Mouse (Mus musculus) midbrain, embryonic 11.5 days (tissue): Measurements from ENCODE around the gene Nrn1. TPM values are rescaled to one million over a fixed set of nuclear protein-coding genes. Genes with fewer than 3 reads are reported as not detected.

Experiments used
- ATAC-seq: fragments of 200-750 bp; cut with Nextera tagmentation; 2 replicates; pipeline ENCODE4 v1.8.0; 2017; ENCODE audit warnings: moderate TSS enrichment, moderate library complexity; ENCODE audit not compliant: low FRiP score
- DNase-seq: peaks from one replicate; pipeline ENCODE4 v3.0.0; 2015; ENCODE audit warnings: low spot score; ENCODE audit errors: missing footprints
- H3K27ac ChIP-seq: fragments of 300-500 bp; sonication (generic); 2 replicates; pipeline ENCODE4 v1.5.1; 2014; ENCODE audit warnings: low read depth, low read length
- H3K27me3 ChIP-seq: fragments of 300-500 bp; sonication (generic); 2 replicates; pipeline ENCODE4 v1.6.1; 2014; ENCODE audit warnings: mild to moderate bottlenecking, low read length, moderate library complexity, mixed read lengths; ENCODE audit not compliant: control insufficient read depth, insufficient read depth
- H3K36me3 ChIP-seq: fragments of 300-500 bp; sonication (generic); 2 replicates; pipeline ENCODE4 v1.6.1; 2014; ENCODE audit warnings: mild to moderate bottlenecking, low read length, moderate library complexity, mixed read lengths; ENCODE audit not compliant: control insufficient read depth, insufficient read depth
- H3K4me1 ChIP-seq: fragments of 300-500 bp; sonication (generic); 2 replicates; pipeline ENCODE4 v1.6.1; 2014; ENCODE audit warnings: low read length; ENCODE audit not compliant: control insufficient read depth, insufficient read depth
- H3K4me2 ChIP-seq: fragments of 300-500 bp; sonication (generic); 2 replicates; pipeline ENCODE4 v1.6.1; 2014; ENCODE audit warnings: mild to moderate bottlenecking, moderate library complexity
- H3K4me3 ChIP-seq: fragments of 300-500 bp; sonication (generic); 2 replicates; pipeline ENCODE4 v1.5.1; 2014; ENCODE audit warnings: low read depth, low read length
- H3K9ac ChIP-seq: fragments of 300-500 bp; sonication (generic); 2 replicates; pipeline ENCODE4 v1.6.1; 2014; ENCODE audit warnings: low read length
- H3K9me3 ChIP-seq: fragments of 300-500 bp; sonication (generic); 2 replicates; pipeline ENCODE4 v1.6.1; 2016; ENCODE audit warnings: low read length; ENCODE audit not compliant: control insufficient read depth
- WGBS: fragments of 180-500 bp; shearing (Covaris S2); extraction: QIAGEN DNeasy Blood & Tissue Kit; methylation state at CpG from one replicate; pipeline ENCODE4 v1.1.7; 2014; 5-methylcytosine and 5-hydroxymethylcytosine counted together
- polyA plus RNA-seq: library from polyadenylated mRNA; unstranded; fragments of >200 nt; fragmentation: Nextera tagmentation; extraction: Ambion mirVana; gene quantifications from 2 replicates; pipeline ENCODE4 v1.2.1, GENCODE M21; 2014

The Nrn1 gene
- polyA plus RNA-seq, 1 experiment from 2014 or later: 52.7 TPM

- Histone ChIP-seq H3K27ac (peak overlapping the region; percentile 79), H3K9ac (peak overlapping the region; percentile 67), H3K27me3 (peaks cover 60% of the 10 kb centered on the region), H3K36me3 (no peaks in the 10 kb centered on the region), H3K4me3 (peak overlapping the region; percentile 36), H3K9me3 (no peaks in the 10 kb centered on the region), H3K4me2 (peak overlapping the region; percentile 27; the same call in 1 of the 2 replicates), H3K4me1 (peaks cover 6% of the 10 kb centered on the region; the same call in 1 of the 2 replicates)
- DNase-seq: no peak
- WGBS: 2% methylated on average over 10 of the region's 10 CpGs
- no peak for ATAC-seq
Measured at GRCm38 (mm10) chr13:36733566-36733965, 1.4 kb downstream of the Nrn1 start.

GRCm38 (mm10) chr13:36732891-36733490 lies 1.9 kb downstream of the Nrn1 start:
- WGBS: 9% methylated on average over 6 of the region's 6 CpGs
- peak; percentile 92 for DNase-seq
- Histone ChIP-seq H3K36me3 (no peaks in the 10 kb centered on the region), H3K4me1 (peaks cover 6% of the 10 kb centered on the region; the same call in 1 of the 2 replicates), H3K4me3 (peak overlapping the region; percentile 36), H3K9me3 (no peaks in the 10 kb centered on the region), H3K4me2 (no peak overlapping the region), H3K9ac (peak overlapping the region; percentile 67), H3K27me3 (peaks cover 66% of the 10 kb centered on the region), H3K27ac (peak overlapping the region; percentile 79)
- ATAC-seq: no peak

GRCm38 (mm10) chr13:36731931-36732461 lies 2.9 kb downstream of the Nrn1 start:
- Histone ChIP-seq H3K4me1 (peaks cover 6% of the 10 kb centered on the region), H3K9me3 (no peaks in the 10 kb centered on the region), H3K4me2 (peak overlapping the region; percentile 35), H3K9ac (peak overlapping the region; percentile 57), H3K27ac (peak overlapping the region; percentile 63), H3K4me3 (peak overlapping the region; percentile 36), H3K36me3 (no peaks in the 10 kb centered on the region), H3K27me3 (peaks cover 71% of the 10 kb centered on the region)
- DNase-seq (peak; percentile 95), ATAC-seq (no peak)
- under 1% methylated on average over 23 of the region's 23 CpGs for WGBS

GRCm38 (mm10) chr13:36731016-36731930 lies 3.7 kb downstream of the Nrn1 start:
- DNase-seq (peak; percentile 96), ATAC-seq (no peak)
- Histone ChIP-seq H3K27ac (peak overlapping the region; percentile 63), H3K4me2 (peak overlapping the region; percentile 35), H3K27me3 (peaks cover 76% of the 10 kb centered on the region), H3K9ac (peak overlapping the region; percentile 57), H3K4me3 (peak overlapping the region; percentile 36), H3K4me1 (peaks cover 6% of the 10 kb centered on the region), H3K9me3 (no peaks in the 10 kb centered on the region), H3K36me3 (no peaks in the 10 kb centered on the region)
- 1% methylated on average over 34 of the region's 34 CpGs for WGBS

GRCm38 (mm10) chr13:36730341-36730761 lies 4.6 kb downstream of the Nrn1 start:
- ATAC-seq: no peak
- Histone ChIP-seq H3K9ac (peak overlapping the region; percentile 57), H3K9me3 (no peaks in the 10 kb centered on the region), H3K36me3 (no peaks in the 10 kb centered on the region), H3K4me2 (peak overlapping the region; percentile 34), H3K4me3 (peak overlapping the region; percentile 24), H3K4me1 (peaks cover 6% of the 10 kb centered on the region), H3K27me3 (peaks cover 82% of the 10 kb centered on the region), H3K27ac (peak overlapping the region; percentile 52)
- no peak for DNase-seq
- WGBS: 3% methylated on average over 14 of the region's 14 CpGs

GRCm38 (mm10) chr13:36729731-36730340 lies 5.1 kb downstream of the Nrn1 start:
- DNase-seq (peak; percentile 95), ATAC-seq (no peak)
- peak overlapping the region; percentile 24 for H3K4me3 ChIP-seq
- H3K36me3 ChIP-seq: no peaks in the 10 kb centered on the region
- 1% methylated on average over 13 of the region's 13 CpGs for WGBS
- peaks cover 5% of the 10 kb centered on the region for H3K4me1 ChIP-seq
- H3K27me3 ChIP-seq: peaks cover 82% of the 10 kb centered on the region
- H3K27ac ChIP-seq: peak overlapping the region; percentile 52
- no peaks in the 10 kb centered on the region for H3K9me3 ChIP-seq
- peak overlapping the region; percentile 34 for H3K4me2 ChIP-seq
- peak overlapping the region; percentile 57 for H3K9ac ChIP-seq

- peak overlapping the region; percentile 42; the same call in 1 of the 2 replicates for H3K27ac ChIP-seq
- no peaks in the 10 kb centered on the region for H3K9me3 ChIP-seq
- WGBS: 7% methylated on average over 5 of the region's 5 CpGs
- ATAC-seq: no peak
- DNase-seq: peak; percentile 91
- H3K4me3 ChIP-seq: peak overlapping the region; percentile 13
- H3K36me3 ChIP-seq: no peaks in the 10 kb centered on the region
- peak overlapping the region; percentile 34 for H3K4me2 ChIP-seq
- peaks cover 83% of the 10 kb centered on the region for H3K27me3 ChIP-seq
- H3K9ac ChIP-seq: peak overlapping the region; percentile 46
- H3K4me1 ChIP-seq: peaks cover 11% of the 10 kb centered on the region
Measured at GRCm38 (mm10) chr13:36728509-36728908, 6.4 kb downstream of the Nrn1 start.

- Histone ChIP-seq H3K9ac (peak overlapping the region; percentile 54), H3K36me3 (no peaks in the 10 kb centered on the region), H3K4me1 (peaks cover 11% of the 10 kb centered on the region), H3K27ac (peak overlapping the region; percentile 74), H3K4me3 (peak overlapping the region; percentile 33), H3K9me3 (no peaks in the 10 kb centered on the region), H3K27me3 (peaks cover 87% of the 10 kb centered on the region), H3K4me2 (peak overlapping the region; percentile 45)
- ATAC-seq (0 out of 2 replicates have a peak, but pooled peaks have one; percentile 1), DNase-seq (peak; percentile 90)
- under 1% methylated on average over 23 of the region's 23 CpGs for WGBS
Measured at GRCm38 (mm10) chr13:36727779-36728470, 7.0 kb downstream of the Nrn1 start.
